Mouse (Mus musculus) CD4-positive helper T cell, adult 2 months (primary cell): ENCODE data around the gene Pip5k1b.

ENCODE experiments used
- DNase-seq: peaks from one replicate; pipeline ENCODE4 v3.0.0-alpha.2; 2012; ENCODE audit warnings: low read depth, missing footprints, low spot score

Gene Pip5k1b

DNA sequence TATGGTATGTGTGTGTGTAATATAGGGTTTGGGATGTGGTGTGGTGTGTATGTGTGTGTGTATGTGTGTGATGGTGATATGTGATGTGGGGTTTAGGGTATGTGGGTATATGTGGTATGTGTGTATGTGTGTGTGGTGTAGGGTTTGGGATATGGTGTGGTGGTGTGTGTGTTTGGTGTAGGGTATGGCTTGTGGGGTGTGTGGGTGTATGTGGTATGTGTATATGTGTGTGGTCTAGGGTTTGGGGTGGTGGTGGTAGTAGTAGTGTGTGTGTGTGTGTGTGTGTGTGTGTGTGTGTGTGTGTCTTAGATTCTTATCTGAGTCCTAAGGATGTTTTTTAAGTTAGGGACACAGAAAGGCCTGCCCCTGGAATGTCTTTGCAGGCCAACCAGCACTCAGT lies 37.3 kb downstream of the Pip5k1b start:
- DNase-seq: no peak

DNA sequence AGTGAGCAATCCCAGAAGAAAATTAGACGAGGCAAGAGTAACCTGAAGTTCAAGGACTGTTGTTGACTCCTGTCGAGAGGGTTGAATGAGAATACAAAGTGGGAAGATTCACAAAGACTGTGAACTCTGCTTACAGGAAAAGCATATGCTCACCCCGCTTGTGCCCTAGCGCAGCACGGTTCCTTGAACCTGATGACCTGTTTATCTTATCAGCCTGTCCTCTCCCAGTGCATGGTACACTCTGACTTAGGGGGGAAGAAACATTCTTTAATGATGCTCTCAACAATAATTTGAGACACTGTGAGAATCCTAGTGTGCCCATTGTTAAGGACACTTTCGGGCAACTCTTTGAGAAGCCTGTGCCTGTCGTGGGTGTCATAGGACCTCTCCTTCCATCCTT lies 38.6 kb downstream of the Pip5k1b start:
- DNase-seq: no peak

DNA sequence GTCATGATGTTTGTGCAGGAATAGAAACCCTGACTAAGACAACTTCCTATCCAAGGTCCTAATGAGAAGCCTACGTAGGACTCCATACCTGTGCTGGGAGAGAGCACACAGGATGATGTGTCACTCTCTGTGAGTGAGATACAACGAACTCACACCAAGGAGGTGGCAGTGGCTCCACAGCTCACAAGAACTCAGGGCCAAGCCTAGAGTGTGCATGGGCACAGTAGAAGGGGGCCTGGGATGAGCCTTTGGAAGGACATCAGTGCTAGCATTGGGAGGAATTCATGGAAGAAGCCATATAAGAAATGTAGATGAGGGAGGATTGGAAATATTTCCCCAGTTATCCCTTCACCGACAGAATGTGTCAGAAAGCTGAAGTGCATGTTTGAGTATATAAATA lies 39.7 kb downstream of the Pip5k1b start:
- no peak for DNase-seq

DNA sequence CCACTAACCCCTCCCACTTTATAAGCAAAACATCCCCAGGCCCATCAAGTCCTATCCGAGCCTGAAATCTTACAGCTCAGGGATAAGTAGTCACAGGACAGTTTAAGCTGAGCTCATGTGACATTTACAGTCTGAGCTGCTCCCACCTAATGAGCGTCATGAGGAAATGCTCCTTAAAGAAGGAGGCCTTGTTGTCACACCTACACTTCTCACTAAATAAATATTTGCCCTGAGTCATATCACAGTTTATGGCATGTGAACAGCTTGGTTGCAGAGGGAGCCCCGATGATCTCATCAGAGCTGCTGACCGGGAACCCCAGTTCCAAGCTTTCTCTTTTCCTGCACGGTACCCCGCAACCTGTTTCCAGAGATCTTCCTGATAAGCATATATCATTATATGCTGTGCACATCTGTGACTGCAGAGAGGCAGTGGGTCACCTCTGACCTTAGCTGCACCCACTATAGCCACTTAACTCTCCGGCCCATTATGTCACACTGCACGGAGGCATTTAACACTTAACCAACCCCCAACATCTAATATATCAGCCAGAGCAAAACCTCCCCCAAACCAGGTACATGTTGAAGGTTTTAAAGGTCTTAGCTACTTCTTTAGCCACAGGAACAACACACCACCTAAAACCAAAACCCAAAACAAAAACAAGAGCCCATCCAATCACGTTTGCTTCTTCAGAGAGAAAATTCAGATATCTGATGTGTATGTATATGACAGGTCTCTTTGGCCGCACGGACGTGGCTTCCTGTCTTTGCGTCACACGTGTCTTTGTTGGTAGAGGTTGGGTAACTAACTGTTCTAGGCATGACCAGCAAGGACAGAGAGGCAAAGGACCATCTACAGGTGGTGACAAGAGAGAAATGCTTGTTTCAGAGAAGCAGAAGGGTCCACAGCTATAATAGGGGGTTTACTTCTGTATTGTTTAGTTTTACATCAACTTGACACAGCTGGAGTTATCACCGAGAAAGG lies 40.7 kb downstream of the Pip5k1b start:
- DNase-seq: no peak

DNA sequence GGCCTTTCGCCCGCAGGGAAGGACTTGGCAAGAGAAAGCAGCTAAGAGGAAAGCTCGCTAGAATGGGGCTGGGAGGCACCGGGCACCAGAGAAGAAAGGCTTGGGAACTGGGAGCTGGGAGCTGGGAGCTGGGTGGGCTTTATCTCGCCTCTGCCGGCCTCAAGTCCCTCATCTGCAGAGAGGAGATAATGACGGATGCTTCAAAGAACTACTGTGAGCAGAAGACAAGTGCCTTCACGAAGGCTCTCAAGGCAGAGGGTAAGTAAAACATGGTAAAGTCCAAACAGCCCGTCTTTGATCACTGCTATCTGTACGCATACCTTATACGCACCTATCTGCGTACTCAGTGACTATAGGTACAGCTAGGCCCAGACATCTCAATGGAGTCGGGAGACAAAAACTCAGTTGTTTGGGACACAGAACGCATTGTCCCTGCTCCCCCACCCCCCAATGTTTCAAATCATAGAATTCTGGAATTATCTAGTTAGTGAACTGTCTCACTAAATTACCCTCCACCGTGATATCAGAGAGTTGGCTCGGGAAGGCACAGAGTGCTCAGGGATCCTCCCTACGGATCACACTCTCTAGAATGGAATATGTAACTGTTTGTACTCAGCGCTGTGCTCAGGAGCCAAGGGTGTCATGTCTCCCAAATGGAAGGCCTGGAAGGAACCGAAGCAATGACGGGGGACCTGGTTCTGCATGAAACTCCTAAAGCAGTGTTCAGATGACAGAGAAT lies 42.4 kb downstream of the Pip5k1b start:
- no peak for DNase-seq

DNA sequence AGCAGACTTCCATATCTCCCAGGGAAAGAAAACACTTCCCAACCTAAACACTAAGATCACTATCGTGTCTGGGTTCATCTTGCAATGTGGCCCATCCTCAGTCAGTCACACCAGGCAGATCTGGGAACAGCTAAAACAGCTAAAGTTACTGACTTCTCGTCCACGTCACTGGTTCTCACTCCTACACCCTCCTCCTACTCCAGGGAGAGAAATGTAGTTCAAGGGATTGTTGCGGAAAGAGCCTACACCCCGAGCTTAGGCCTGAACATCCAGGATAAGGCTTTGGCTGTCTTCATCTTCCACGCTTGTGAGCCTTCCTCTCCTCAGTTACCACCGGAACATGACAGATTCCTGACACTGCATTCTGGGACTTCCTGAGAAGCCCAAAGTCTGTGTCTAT lies 43.7 kb downstream of the Pip5k1b start:
- DNase-seq: no peak

DNA sequence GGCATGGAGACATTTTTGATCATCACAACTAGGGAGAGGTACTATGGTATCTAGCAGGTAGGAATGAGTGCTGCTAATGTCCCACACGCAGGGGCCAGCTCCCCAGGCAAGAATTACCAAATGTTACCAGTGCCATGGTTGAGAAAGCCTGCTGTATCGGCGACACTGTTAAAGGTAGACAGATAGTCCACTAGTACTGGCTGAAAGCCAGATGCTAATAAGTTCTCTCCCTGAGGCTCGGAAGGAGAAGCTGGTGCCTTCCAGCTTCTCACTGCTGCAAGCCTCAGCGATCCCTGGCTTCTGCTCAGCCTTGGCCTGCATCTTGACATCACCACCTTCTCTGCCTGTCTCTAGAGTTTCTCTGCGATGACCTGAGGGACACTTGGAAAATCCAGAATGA lies 46.3 kb downstream of the Pip5k1b start:
- no peak for DNase-seq

DNA sequence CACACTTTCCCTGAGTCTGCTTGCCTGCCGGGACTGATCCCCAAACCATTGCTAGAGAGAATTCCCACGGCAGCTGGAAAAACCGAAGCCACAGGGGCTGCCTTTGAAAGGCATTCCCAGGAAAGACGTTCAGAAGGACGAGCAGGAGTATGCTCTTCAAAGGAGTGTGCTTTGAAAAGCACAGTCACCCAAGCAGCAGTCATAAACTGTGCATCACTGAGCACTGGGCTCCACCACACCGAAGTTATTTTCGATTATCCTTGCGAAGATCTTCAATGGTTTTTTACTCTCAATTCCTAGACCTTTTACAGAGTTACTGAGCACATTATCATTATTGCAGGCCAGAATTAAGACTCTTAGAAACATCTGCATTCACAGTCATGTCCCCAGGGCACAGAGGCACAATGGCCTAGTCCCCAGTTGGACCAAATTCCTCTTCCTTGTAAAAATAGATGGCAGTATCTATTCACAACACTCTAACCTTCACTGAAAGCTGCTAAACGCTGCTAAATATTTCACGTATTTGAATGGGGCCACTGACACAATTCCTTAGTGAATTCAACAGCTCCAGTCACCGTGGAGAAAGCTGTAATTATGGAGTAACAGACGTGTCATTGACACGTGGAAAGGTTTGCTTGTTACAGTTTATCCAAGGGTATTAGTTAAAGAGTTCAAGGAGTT lies 47.4 kb downstream of the Pip5k1b start:
- no peak for DNase-seq

DNA sequence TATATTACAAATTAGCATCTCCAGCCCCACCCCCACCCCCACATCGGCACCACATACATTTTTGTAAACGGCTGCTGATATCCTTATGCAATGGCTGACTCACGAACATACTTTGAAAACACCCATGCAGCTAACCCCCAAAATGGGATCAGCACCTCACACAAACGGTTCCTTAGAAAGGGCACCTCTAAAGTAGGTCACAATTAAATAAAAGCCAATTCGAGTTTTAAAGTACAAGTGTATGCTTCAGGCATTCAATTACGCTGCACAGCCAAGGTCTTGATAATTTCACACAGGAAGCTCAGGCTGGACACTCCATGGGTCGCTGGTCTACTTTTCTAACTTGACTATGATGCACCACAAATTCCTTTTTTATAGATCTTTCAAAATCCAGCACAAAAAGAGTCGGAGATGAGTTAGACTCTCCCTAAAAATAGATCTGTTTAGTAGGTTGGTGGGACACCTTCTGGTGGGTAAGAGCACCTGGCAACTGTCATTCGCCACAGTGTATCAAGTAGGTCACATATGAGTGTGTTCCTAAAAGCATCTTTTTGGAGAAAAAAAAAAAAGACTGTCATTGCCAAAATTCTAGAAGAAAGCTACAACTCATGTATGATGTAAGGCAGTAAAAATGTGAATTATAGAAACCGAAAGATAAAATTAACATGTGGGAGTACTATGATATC lies 52.8 kb downstream of the Pip5k1b start:
- no peak for DNase-seq

DNA sequence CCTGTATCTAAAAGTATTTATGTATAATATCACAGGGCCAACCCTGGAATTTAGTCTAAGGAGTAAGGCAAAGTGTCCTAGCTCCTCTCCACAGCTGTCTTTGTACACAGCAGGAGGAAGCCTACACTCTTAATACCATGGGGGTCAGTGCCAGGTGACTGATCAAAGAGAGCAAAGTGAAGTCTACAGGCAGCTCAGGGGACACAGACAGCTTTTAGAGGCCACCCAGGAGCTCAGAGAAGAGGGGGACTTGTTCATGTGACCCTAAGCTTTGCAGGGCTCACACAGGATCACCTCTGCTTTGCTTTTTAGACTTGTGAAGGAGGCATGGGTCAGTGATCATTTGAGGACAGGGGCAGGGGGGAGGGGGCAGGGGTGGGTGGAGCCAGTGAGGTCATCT lies 54.1 kb downstream of the Pip5k1b start:
- no peak for DNase-seq

- no peak for DNase-seq
These were observed 55.2 kb downstream of the Pip5k1b start for GRCm38 (mm10) chr19:24500431-24500830.

DNA sequence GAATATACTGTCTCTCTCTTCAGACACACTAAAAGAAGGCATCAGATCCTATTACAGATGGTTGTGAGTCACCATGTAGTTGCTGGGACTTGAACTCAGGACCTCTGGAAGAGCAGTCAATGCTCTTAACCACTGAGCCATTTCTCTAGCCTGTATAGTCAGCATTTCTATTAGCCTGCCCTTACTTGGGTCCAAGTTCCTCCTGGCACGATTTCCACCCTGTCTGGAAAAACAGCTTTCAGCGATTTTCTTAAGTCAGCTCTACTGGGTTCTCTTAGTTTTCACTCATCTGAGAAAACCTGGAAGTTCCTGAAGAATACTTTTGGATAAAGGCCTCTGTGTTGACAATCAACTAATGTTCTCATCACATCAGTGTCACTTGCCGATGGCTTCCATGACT lies 56.4 kb downstream of the Pip5k1b start:
- DNase-seq: no peak

- DNase-seq: no peak
These were observed 61.8 kb downstream of the Pip5k1b start for GRCm38 (mm10) chr19:24493887-24494286.

GRCm38 (mm10) chr19:24491824-24492223 lies 63.8 kb downstream of the Pip5k1b start:
- no peak for DNase-seq

- no peak for DNase-seq
These were observed 65.4 kb downstream of the Pip5k1b start for GRCm38 (mm10) chr19:24490275-24490674.

- no peak for DNase-seq
These were observed 69.0 kb downstream of the Pip5k1b start for GRCm38 (mm10) chr19:24486433-24487296.

GRCm38 (mm10) chr19:24484612-24485194 lies 71.0 kb downstream of the Pip5k1b start:
- no peak for DNase-seq

DNA sequence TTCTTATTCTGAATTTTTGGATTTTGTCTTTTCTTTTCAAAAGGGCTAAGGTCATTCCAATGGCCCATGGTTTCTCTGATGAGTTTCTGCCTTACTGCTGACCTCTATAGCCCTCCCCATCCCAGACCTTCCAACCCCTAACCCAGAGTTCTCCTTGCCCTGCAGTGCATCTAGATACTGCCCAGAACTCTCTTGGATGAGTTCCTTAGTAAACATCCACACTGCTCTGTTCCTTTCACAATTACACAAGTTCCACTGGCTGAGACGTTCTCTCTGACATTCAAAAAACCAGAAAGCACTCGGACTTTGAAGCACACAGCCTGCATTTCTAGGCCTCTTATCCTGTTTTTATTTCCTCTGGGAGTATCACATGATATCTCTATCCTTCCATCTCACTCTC lies 74.8 kb downstream of the Pip5k1b start:
- no peak for DNase-seq

DNA sequence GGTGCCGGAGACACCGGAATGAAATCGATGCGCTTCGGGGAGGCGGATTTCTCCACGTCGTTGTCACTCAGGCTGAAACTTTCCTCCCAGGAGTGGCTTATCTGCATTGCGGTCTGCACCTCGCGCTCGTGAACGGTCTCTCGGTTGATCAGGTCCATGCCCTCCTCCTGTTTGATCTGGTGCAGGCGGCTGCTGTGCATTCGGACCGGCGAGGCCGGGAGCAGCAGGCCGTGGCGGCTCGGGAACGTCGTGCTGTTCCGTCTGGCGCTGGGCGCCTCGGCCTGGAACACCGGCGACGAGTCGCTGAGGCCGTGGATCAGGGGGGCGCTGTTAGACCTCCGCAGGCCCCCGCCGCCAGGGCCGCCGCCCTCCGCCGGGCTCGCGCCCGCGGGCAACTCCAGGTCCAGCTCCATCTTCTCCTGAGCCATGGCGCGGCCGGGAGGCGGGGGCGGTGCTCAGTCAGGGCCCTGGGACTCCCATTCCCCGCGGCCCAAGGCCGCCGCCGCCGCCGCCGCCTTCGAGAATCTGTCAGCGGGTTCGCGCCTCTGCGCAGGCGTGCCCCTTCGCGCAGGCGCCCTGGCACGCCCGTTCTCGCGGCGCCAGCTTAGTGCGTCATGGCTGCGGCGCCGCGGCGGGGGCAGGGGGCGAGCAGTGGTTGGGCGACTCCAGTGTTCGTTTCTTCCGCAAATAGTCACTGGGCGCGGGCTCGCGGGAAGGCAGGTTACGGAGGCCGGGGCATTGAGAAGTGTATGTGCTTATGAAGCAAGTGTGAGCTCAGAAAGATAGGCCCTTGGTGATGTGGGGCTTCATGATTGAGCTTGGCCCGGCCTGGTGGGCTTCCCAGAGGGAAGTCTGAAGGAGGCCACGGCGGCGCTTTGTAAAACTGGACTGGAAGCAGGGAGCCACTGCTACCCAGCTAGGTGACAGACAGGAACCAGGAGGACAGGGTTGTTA lies 78.5 kb downstream of the Pip5k1b start, which contains the start of gene Fam122a:
TSS of gene Fam122a (minus strand) at position 428 of the 954 bp plus-strand sequence.
- DNase-seq: peak; percentile 97
